28 mouse cellular contexts compared by ENCODE assay signal in the genomic region with DNA sequence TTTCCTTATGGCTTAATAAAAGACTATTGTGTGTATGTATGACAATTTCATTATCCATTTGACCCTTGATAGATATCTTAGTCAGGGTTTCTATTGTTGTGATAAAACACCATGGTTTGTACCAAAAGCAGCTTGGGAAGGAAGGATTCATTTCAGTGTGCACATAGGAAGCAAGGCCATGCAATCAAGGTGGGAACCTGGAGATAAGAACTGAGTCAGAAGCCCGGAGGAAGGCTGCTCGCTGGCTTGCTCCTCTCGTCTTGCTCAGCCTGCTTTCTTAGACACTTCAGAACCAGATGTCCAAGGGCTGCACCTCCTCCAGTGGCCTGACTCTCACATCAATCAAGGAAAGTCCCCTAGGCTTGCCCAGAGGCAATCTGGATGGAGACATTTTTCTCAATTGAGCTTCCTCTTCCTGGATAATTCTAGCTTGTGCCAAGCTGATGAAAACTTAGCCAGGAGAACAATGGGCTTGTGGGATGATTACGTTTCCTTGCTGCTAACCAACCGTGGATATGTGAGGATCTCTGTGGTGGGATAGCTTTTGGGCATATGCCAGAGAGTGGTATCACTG.
DNase-seq lines count a peak whose midpoint lies in the region; ATAC-seq lines count a peak whose summit lies in the region.
"Had no signal": no experiment of that assay in that cellular context is flagged by ENCODE, and none has a peak within 500 bp of the region (broad histone marks: within the 10 kb centered on the region; RNA-seq: fewer than 3 reads in every experiment).

No protein-coding gene starts in this region.

- ATAC-seq in lung, embryonic 15.5 days (ENCODE audit: borderline replicate concordance, extremely low read depth, low FRiP score, low TSS enrichment): no peak; the same call in 1 of the 2 replicates
- ATAC-seq in common myeloid progenitor, adult 5-6 weeks (replicated peaks; ENCODE audit: low read depth, poor library complexity, severe bottlenecking): 0 out of 2 replicates have a peak, but pooled peaks have one; percentile 5
- ATAC-seq: forebrain, embryonic 15.5 days; Patski had no signal

- DNase-seq in heart, adult 11 months: peak; percentile 89
- no peak for DNase-seq in heart, postnatal 4 days
- DNase-seq in lung, postnatal 25 days (ENCODE audit: low spot score): no peak
- DNase-seq in 3T3-L1 (ENCODE audit: low read depth, low spot score): peak; percentile 55
- DNase-seq in kidney, postnatal 10 days: no peak
- no peak for DNase-seq in Muller cell, postnatal 12 days (ENCODE audit: inconsistent ontology term)
- DNase-seq: adrenal gland, postnatal 10 days; adrenal gland, postnatal 36 days; B cell, adult 2 months; cerebellum, adult 2 months; cerebellum, adult 9-11 months; cerebellum, postnatal 25 days; embryo, embryonic 11 days; gastrocnemius, postnatal 25 days; heart, postnatal 14 days had no signal

- no peaks in the 10 kb centered on the region for H3K36me3 ChIP-seq in lung, embryonic 15.5 days
- H3K36me3 ChIP-seq: embryonic facial prominence, embryonic 10.5 days; embryonic facial prominence, embryonic 13.5 days; forebrain, embryonic 12.5 days; forebrain, embryonic 15.5 days; G1E; heart, embryonic 13.5 days; hindbrain, embryonic 12.5 days; hindbrain, embryonic 15.5 days had no signal

- no peak overlapping the region for H3K4me2 ChIP-seq in lung, embryonic 15.5 days
- H3K4me2 ChIP-seq: embryonic facial prominence, embryonic 13.5 days; forebrain, embryonic 12.5 days; forebrain, embryonic 15.5 days; heart, embryonic 13.5 days; hindbrain, embryonic 12.5 days; hindbrain, embryonic 15.5 days had no signal

- peaks cover under 1% of the 10 kb centered on the region; the same call in 1 of the 2 replicates for H3K9me3 ChIP-seq in lung, embryonic 15.5 days
- H3K9me3 ChIP-seq: forebrain, embryonic 15.5 days; hindbrain, embryonic 15.5 days had no signal

- no peak overlapping the region for H3K4me3 ChIP-seq in lung, embryonic 15.5 days
- H3K4me3 ChIP-seq: embryonic facial prominence, embryonic 10.5 days; embryonic facial prominence, embryonic 13.5 days; erythroblast, embryonic 14.5 days; forebrain, embryonic 12.5 days; forebrain, embryonic 15.5 days; heart, embryonic 13.5 days; hindbrain, embryonic 12.5 days; hindbrain, embryonic 15.5 days had no signal

- H3K4me1 ChIP-seq in lung, embryonic 15.5 days: no peaks in the 10 kb centered on the region
- H3K4me1 ChIP-seq: embryonic facial prominence, embryonic 13.5 days; forebrain, embryonic 12.5 days; forebrain, embryonic 15.5 days; heart, embryonic 13.5 days; hindbrain, embryonic 12.5 days; hindbrain, embryonic 15.5 days had no signal

- 42% methylated on average over 5 of the region's 5 CpGs for WGBS in lung, embryonic 15.5 days

- H3K27me3 ChIP-seq in lung, embryonic 15.5 days: no peaks in the 10 kb centered on the region
- H3K27me3 ChIP-seq: CH12.LX; embryonic facial prominence, embryonic 13.5 days; forebrain, embryonic 12.5 days; forebrain, embryonic 15.5 days; heart, embryonic 13.5 days; hindbrain, embryonic 12.5 days; hindbrain, embryonic 15.5 days; Patski had no signal

- H3K27ac ChIP-seq in lung, embryonic 15.5 days: 0 out of 2 replicates have a peak overlapping the region, but pooled peaks have one; percentile 4
- H3K27ac ChIP-seq: embryonic facial prominence, embryonic 10.5 days; embryonic facial prominence, embryonic 13.5 days; forebrain, embryonic 12.5 days; forebrain, embryonic 15.5 days; heart, embryonic 13.5 days; hindbrain, embryonic 12.5 days; hindbrain, embryonic 15.5 days had no signal

- H3K9ac ChIP-seq in lung, embryonic 15.5 days: no peak overlapping the region
- H3K9ac ChIP-seq: embryonic facial prominence, embryonic 13.5 days; forebrain, embryonic 12.5 days; forebrain, embryonic 15.5 days; heart, embryonic 13.5 days; hindbrain, embryonic 12.5 days; hindbrain, embryonic 15.5 days had no signal

Comparison
In these comparisons a context has a peak if more than half of its experiments do, and no peak if none do; other contexts are left out.
1. DNase-seq: peak in heart, adult 11 months (single experiment) and 3T3-L1 (single experiment); none in heart, postnatal 4 days (single experiment), lung, postnatal 25 days (single experiment), kidney, postnatal 10 days (single experiment) and Muller cell, postnatal 12 days (single experiment).